In genomic region chr4:105996893-105997630, GRCm38 (mm10) we compare ENCODE assay signal across 13 mouse cellular contexts.
DNase-seq lines count a peak whose midpoint lies in the region; ATAC-seq and TF ChIP-seq lines count a peak whose summit lies in the region.
"Had no signal": no experiment of that assay in that cellular context is flagged by ENCODE, and none has a peak within 500 bp of the region (broad histone marks: within the 10 kb centered on the region; RNA-seq: fewer than 3 reads in every experiment).

No protein-coding gene starts in this region.

- DNase-seq in heart, adult 18-20 months = peak; percentile 36 to 51
- DNase-seq in heart, postnatal 25 days (ENCODE audit: low spot score) = no peak
- DNase-seq in right cerebral cortex, postnatal 10 days (ENCODE audit: low spot score in 2 of 2) = peak; percentile 42 to 61
- no peak for DNase-seq in right cerebral cortex, postnatal 14 days
- DNase-seq in thymus, postnatal 14 days = no peak
- DNase-seq in kidney, postnatal 25 days = no peak
- DNase-seq: gastrocnemius, postnatal 36 days; thymus, postnatal 4 days had no signal

- H3K27me3 ChIP-seq in limb, embryonic 15.5 days = no peaks in the 10 kb centered on the region
- no peaks in the 10 kb centered on the region for H3K27me3 ChIP-seq in myocyte (ENCODE audit: control insufficient read depth, insufficient read depth, insufficient read length)
- H3K27me3 ChIP-seq: embryonic facial prominence, embryonic 15.5 days; hindbrain, embryonic 15.5 days had no signal

- H3K4me1 ChIP-seq in limb, embryonic 15.5 days = peaks cover 19% of the 10 kb centered on the region; the same call in 1 of the 2 replicates
- H3K4me1 ChIP-seq: hindbrain, embryonic 15.5 days had no signal

- no peak overlapping the region for H3K4me2 ChIP-seq in limb, embryonic 15.5 days
- no peak overlapping the region for H3K4me2 ChIP-seq in myocyte (ENCODE audit: low read depth)
- H3K4me2 ChIP-seq: embryonic facial prominence, embryonic 15.5 days; hindbrain, embryonic 15.5 days had no signal

- TF ChIP-seq POLR2A in myocyte (IDR thresholded peaks at IDR 0.05; ENCODE audit: insufficient read length, low read depth) = no peak

- no peak overlapping the region for H3K27ac ChIP-seq in limb, embryonic 15.5 days
- H3K27ac ChIP-seq: embryonic facial prominence, embryonic 15.5 days; hindbrain, embryonic 15.5 days; kidney, postnatal 0 days had no signal

- no peak overlapping the region for H3ac ChIP-seq in myocyte (ENCODE audit: control insufficient read depth, insufficient read length)

- intact Hi-C loops in heart, postnatal 25 days (cut with DNase I) = no loop called here

- no peaks in the 10 kb centered on the region for H3K36me3 ChIP-seq in limb, embryonic 15.5 days
- no peaks in the 10 kb centered on the region for H3K36me3 ChIP-seq in myocyte (ENCODE audit: control insufficient read depth, insufficient read depth)
- H3K36me3 ChIP-seq: embryonic facial prominence, embryonic 15.5 days; hindbrain, embryonic 15.5 days had no signal

- no peak overlapping the region for H3K4me3 ChIP-seq in limb, embryonic 15.5 days
- H3K4me3 ChIP-seq in myocyte = no peak overlapping the region
- H3K4me3 ChIP-seq: embryonic facial prominence, embryonic 15.5 days; hindbrain, embryonic 15.5 days had no signal

- WGBS in limb, embryonic 15.5 days = 75% methylated on average over 3 of the region's 3 CpGs

- H3K79me2 ChIP-seq in myocyte (ENCODE audit: control insufficient read depth, insufficient read depth) = no peaks in the 10 kb centered on the region

- no peaks in the 10 kb centered on the region for H3K9me3 ChIP-seq in limb, embryonic 15.5 days
- H3K9me3 ChIP-seq: embryonic facial prominence, embryonic 15.5 days; hindbrain, embryonic 15.5 days had no signal

- peak; percentile 35; the same call in 1 of the 2 replicates for ATAC-seq in limb, embryonic 15.5 days (ENCODE audit: insufficient number of reproducible peaks, low FRiP score, low TSS enrichment, low read depth)

- H3K9ac ChIP-seq in limb, embryonic 15.5 days = no peak overlapping the region
- H3K9ac ChIP-seq: embryonic facial prominence, embryonic 15.5 days; hindbrain, embryonic 15.5 days had no signal

TF ChIP-seq in myocyte, 11 proteins besides CTCF, POLR2A, EP300 and RAD21:
- TF ChIP-seq POLR2AphosphoS2 (IDR thresholded peaks at IDR 0.05; ENCODE audit: insufficient read length, low read depth) (no peak), REST (IDR thresholded peaks at IDR 0.05; ENCODE audit: insufficient read depth, insufficient read length) (no peak), MYOG (IDR thresholded peaks at IDR 0.05; ENCODE audit: control insufficient read depth in 1 of 3, insufficient read depth in 1 of 3, insufficient read length in 2 of 3, low read depth in 2 of 3) (peak in 1 of 3 experiments; percentile 66), MAX (IDR thresholded peaks at IDR 0.05; ENCODE audit: low read depth) (no peak), MYOD1 (IDR thresholded peaks at IDR 0.05; ENCODE audit: control insufficient read depth in 1 of 3, insufficient read length in 2 of 3, low read depth in 2 of 3) (peak in 2 of 3 experiments; percentile 46 to 83), SRF (IDR thresholded peaks at IDR 0.05; ENCODE audit: control insufficient read depth, insufficient read length, low read depth) (no peak), TCF12 (IDR thresholded peaks at IDR 0.05; ENCODE audit: insufficient read depth, poor library complexity, severe bottlenecking) (no peak)

Comparison
In these comparisons a context has a peak if more than half of its experiments do, and no peak if none do; other contexts are left out.
1. DNase-seq: peak in heart, adult 18-20 months (2 of 2) and right cerebral cortex, postnatal 10 days (2 of 2); none in heart, postnatal 25 days (single experiment), right cerebral cortex, postnatal 14 days (single experiment), thymus, postnatal 14 days (single experiment) and kidney, postnatal 25 days (0 of 2).